Mouse (Mus musculus) forebrain, embryonic 15.5 days (tissue): ENCODE results near the gene Adad2. TPM values are rescaled to one million over a fixed set of nuclear protein-coding genes. Genes with fewer than 3 reads are reported as not detected.

Experiments used
- ATAC-seq: fragments of 200-750 bp; cut with Nextera tagmentation; replicated peaks from 2 replicates; pipeline ENCODE4 v1.8.0; 2017; ENCODE audit warnings: mild to moderate bottlenecking, moderate TSS enrichment, moderate library complexity
- H3K27ac ChIP-seq: fragments of 300-500 bp; sonication (generic); replicated peaks from 2 replicates; pipeline ENCODE4 v1.5.1; 2015; ENCODE audit warnings: mild to moderate bottlenecking, inconsistent platforms
- H3K27me3 ChIP-seq: fragments of 300-500 bp; sonication (generic); 2 replicates; pipeline ENCODE4 v1.6.1; 2015; ENCODE audit warnings: inconsistent platforms
- H3K36me3 ChIP-seq: fragments of 300-500 bp; sonication (generic); 2 replicates; pipeline ENCODE4 v1.6.1; 2015; ENCODE audit warnings: mild to moderate bottlenecking, inconsistent platforms
- H3K4me1 ChIP-seq: fragments of 300-500 bp; sonication (generic); 2 replicates; pipeline ENCODE4 v1.6.1; 2015; ENCODE audit warnings: inconsistent platforms
- H3K4me2 ChIP-seq: fragments of 300-500 bp; sonication (generic); replicated peaks from 2 replicates; pipeline ENCODE4 v1.6.1; 2015; ENCODE audit warnings: mild to moderate bottlenecking, inconsistent platforms
- H3K4me3 ChIP-seq: fragments of 300-500 bp; sonication (generic); 2 replicates; pipeline ENCODE4 v1.5.1; 2015; ENCODE audit warnings: mild to moderate bottlenecking, inconsistent platforms
- H3K9ac ChIP-seq: fragments of 300-500 bp; sonication (generic); replicated peaks from 2 replicates; pipeline ENCODE4 v1.6.1; 2015; ENCODE audit warnings: mild to moderate bottlenecking, inconsistent platforms
- H3K9me3 ChIP-seq: fragments of 300-500 bp; sonication (generic); 2 replicates; pipeline ENCODE4 v1.6.1; 2016; ENCODE audit warnings: inconsistent platforms
- WGBS: fragments of 180-500 bp; shearing (Covaris S2); methylation state at CpG from one replicate; pipeline ENCODE4 v1.1.7; 2015; ENCODE audit warnings: mixed read lengths; 5-methylcytosine and 5-hydroxymethylcytosine counted together
- polyA plus RNA-seq: library from polyadenylated mRNA; unstranded; fragments of >200 nt; fragmentation: Nextera tagmentation; extraction: Ambion mirVana; gene quantifications from 2 replicates; pipeline ENCODE4 v1.2.1, GENCODE M21; 2015

The Adad2 gene
- polyA plus RNA-seq, 1 experiment from 2014 or later: not detected

GRCm38 (mm10) chr8:119585901-119586300, 26.6 kb upstream of the Adad2 start:
- Histone ChIP-seq H3K9me3 (no peaks in the 10 kb centered on the region), H3K36me3 (no peaks in the 10 kb centered on the region), H3K27me3 (no peaks in the 10 kb centered on the region), H3K27ac (no peak overlapping the region), H3K9ac (peak overlapping the region; percentile 32; the same call in 1 of the 2 replicates), H3K4me1 (no peaks in the 10 kb centered on the region), H3K4me2 (peak overlapping the region; percentile 44), H3K4me3 (peak overlapping the region; percentile 30)
- no peak for ATAC-seq
- 27% methylated on average over 17 of the region's 24 CpGs for WGBS

GRCm38 (mm10) chr8:119588321-119588720, 24.2 kb upstream of the Adad2 start:
- no peaks in the 10 kb centered on the region for H3K27me3 ChIP-seq
- WGBS: 67% methylated on average over 4 of the region's 4 CpGs
- no peak overlapping the region for H3K4me2 ChIP-seq
- no peak overlapping the region for H3K4me3 ChIP-seq
- H3K36me3 ChIP-seq: no peaks in the 10 kb centered on the region
- no peaks in the 10 kb centered on the region for H3K4me1 ChIP-seq
- H3K27ac ChIP-seq: no peak overlapping the region
- no peaks in the 10 kb centered on the region for H3K9me3 ChIP-seq
- H3K9ac ChIP-seq: no peak overlapping the region
- no peak for ATAC-seq

- no peaks in the 10 kb centered on the region for H3K27me3 ChIP-seq
- H3K4me1 ChIP-seq: no peaks in the 10 kb centered on the region
- no peaks in the 10 kb centered on the region for H3K9me3 ChIP-seq
- no peak overlapping the region for H3K27ac ChIP-seq
- no peak overlapping the region for H3K4me2 ChIP-seq
- WGBS: 36% methylated on average over 10 of the region's 10 CpGs
- H3K36me3 ChIP-seq: no peaks in the 10 kb centered on the region
- no peak for ATAC-seq
- no peak overlapping the region for H3K4me3 ChIP-seq
- H3K9ac ChIP-seq: no peak overlapping the region
Observed at GRCm38 (mm10) chr8:119588844-119589243, 23.7 kb upstream of the Adad2 start.

GRCm38 (mm10) chr8:119590348-119590747, 22.2 kb upstream of the Adad2 start:
- H3K4me2 ChIP-seq: no peak overlapping the region
- no peak overlapping the region for H3K27ac ChIP-seq
- H3K9ac ChIP-seq: no peak overlapping the region
- H3K4me1 ChIP-seq: no peaks in the 10 kb centered on the region
- H3K9me3 ChIP-seq: no peaks in the 10 kb centered on the region
- no peaks in the 10 kb centered on the region for H3K27me3 ChIP-seq
- ATAC-seq: no peak
- whole genome bisulfite sequencing: 82% methylated on average over 14 of the region's 14 CpGs
- no peak overlapping the region for H3K4me3 ChIP-seq
- no peaks in the 10 kb centered on the region for H3K36me3 ChIP-seq

GRCm38 (mm10) chr8:119591456-119591855, 21.1 kb upstream of the Adad2 start:
- 92% methylated on average over 7 of the region's 7 CpGs for WGBS
- Histone ChIP-seq H3K27ac (no peak overlapping the region), H3K9ac (no peak overlapping the region), H3K27me3 (no peaks in the 10 kb centered on the region), H3K4me3 (no peak overlapping the region), H3K4me1 (no peaks in the 10 kb centered on the region), H3K36me3 (no peaks in the 10 kb centered on the region; the same call in 1 of the 2 replicates), H3K9me3 (no peaks in the 10 kb centered on the region), H3K4me2 (no peak overlapping the region)
- ATAC-seq: no peak

GRCm38 (mm10) chr8:119603771-119604170, 8.8 kb upstream of the Adad2 start:
- Histone ChIP-seq H3K36me3 (peaks cover 34% of the 10 kb centered on the region), H3K4me1 (peaks cover 15% of the 10 kb centered on the region), H3K9ac (peak overlapping the region; percentile 74), H3K27me3 (no peaks in the 10 kb centered on the region), H3K9me3 (no peaks in the 10 kb centered on the region), H3K27ac (no peak overlapping the region), H3K4me2 (peak overlapping the region; percentile 85), H3K4me3 (peak overlapping the region; percentile 92)
- 88% methylated on average over 4 of the region's 4 CpGs for WGBS
- ATAC-seq: no peak

- Histone ChIP-seq H3K9ac (peak overlapping the region; percentile 74), H3K36me3 (peaks cover 28% of the 10 kb centered on the region), H3K9me3 (no peaks in the 10 kb centered on the region), H3K4me2 (peak overlapping the region; percentile 85), H3K27ac (0 out of 2 replicates have a peak overlapping the region, but pooled peaks have one; percentile 60), H3K4me3 (peak overlapping the region; percentile 92), H3K27me3 (no peaks in the 10 kb centered on the region), H3K4me1 (peaks cover 15% of the 10 kb centered on the region)
- no peak for ATAC-seq
- WGBS: 39% methylated on average over 12 of the region's 12 CpGs
Observed at GRCm38 (mm10) chr8:119604398-119604803, 8.1 kb upstream of the Adad2 start.

- H3K4me3 ChIP-seq: peak within 1 kb of the TSS; percentile 92
- under 1% methylated on average over 23 of the region's 23 CpGs for WGBS
- peak; percentile 82 for ATAC-seq
- peak within 1 kb of the TSS; percentile 85 for H3K4me2 ChIP-seq
- no peaks in the 10 kb centered on the region for H3K27me3 ChIP-seq
- peak within 1 kb of the TSS; percentile 60 for H3K27ac ChIP-seq
- peaks cover 15% of the 10 kb centered on the region for H3K4me1 ChIP-seq
- H3K9me3 ChIP-seq: no peaks in the 10 kb centered on the region
- peak within 1 kb of the TSS; percentile 74 for H3K9ac ChIP-seq
- peaks cover 25% of the 10 kb centered on the region for H3K36me3 ChIP-seq
Observed at GRCm38 (mm10) chr8:119604996-119605395, 7.6 kb upstream of the Adad2 start, which contains the start of gene Taf1c. Gene Taf1c, minus strand, starts transcription at chr8:119605222.

- 85% methylated on average over 2 of the region's 2 CpGs for WGBS
- Histone ChIP-seq H3K9ac (no peak overlapping the region), H3K9me3 (no peaks in the 10 kb centered on the region), H3K4me3 (no peak overlapping the region), H3K4me1 (peaks cover 15% of the 10 kb centered on the region), H3K4me2 (no peak overlapping the region), H3K36me3 (peaks cover 14% of the 10 kb centered on the region), H3K27ac (no peak overlapping the region), H3K27me3 (no peaks in the 10 kb centered on the region)
- ATAC-seq: no peak
Observed at GRCm38 (mm10) chr8:119606224-119606623, 6.3 kb upstream of the Adad2 start.

GRCm38 (mm10) chr8:119615096-119615495, 2.5 kb downstream of the Adad2 start:
- H3K9me3 ChIP-seq: no peaks in the 10 kb centered on the region
- no peaks in the 10 kb centered on the region for H3K4me1 ChIP-seq
- no peaks in the 10 kb centered on the region for H3K27me3 ChIP-seq
- H3K36me3 ChIP-seq: no peaks in the 10 kb centered on the region
- ATAC-seq: no peak
- H3K9ac ChIP-seq: no peak overlapping the region
- 82% methylated on average over 14 of the region's 14 CpGs for WGBS
- H3K4me2 ChIP-seq: no peak overlapping the region
- no peak overlapping the region for H3K4me3 ChIP-seq
- H3K27ac ChIP-seq: no peak overlapping the region

GRCm38 (mm10) chr8:119616358-119616757, 3.8 kb downstream of the Adad2 start:
- no peaks in the 10 kb centered on the region for H3K36me3 ChIP-seq
- H3K4me3 ChIP-seq: no peak overlapping the region
- H3K9ac ChIP-seq: no peak overlapping the region
- H3K27ac ChIP-seq: no peak overlapping the region
- ATAC-seq: no peak
- no peaks in the 10 kb centered on the region for H3K4me1 ChIP-seq
- H3K27me3 ChIP-seq: no peaks in the 10 kb centered on the region
- WGBS: 66% methylated on average over 6 of the region's 7 CpGs
- H3K4me2 ChIP-seq: no peak overlapping the region
- H3K9me3 ChIP-seq: no peaks in the 10 kb centered on the region

- no peak for ATAC-seq
- Histone ChIP-seq H3K9ac (no peak overlapping the region), H3K4me3 (no peak overlapping the region), H3K27ac (no peak overlapping the region), H3K4me1 (no peaks in the 10 kb centered on the region), H3K9me3 (no peaks in the 10 kb centered on the region), H3K36me3 (no peaks in the 10 kb centered on the region), H3K4me2 (no peak overlapping the region), H3K27me3 (no peaks in the 10 kb centered on the region)
- 88% methylated on average over 4 of the region's 4 CpGs for WGBS
Observed at GRCm38 (mm10) chr8:119616811-119617210, 4.3 kb downstream of the Adad2 start.

- Histone ChIP-seq H3K4me1 (no peaks in the 10 kb centered on the region), H3K9me3 (no peaks in the 10 kb centered on the region), H3K27me3 (no peaks in the 10 kb centered on the region), H3K9ac (no peak overlapping the region), H3K36me3 (no peaks in the 10 kb centered on the region), H3K4me3 (no peak overlapping the region), H3K27ac (no peak overlapping the region), H3K4me2 (no peak overlapping the region)
- WGBS: 87% methylated on average over 5 of the region's 5 CpGs
- ATAC-seq: no peak
Observed at GRCm38 (mm10) chr8:119617586-119617985, 5.0 kb downstream of the Adad2 start.
